Mouse (Mus musculus): ENCODE data around the gene Fam114a2. TPM values are rescaled to one million over a fixed set of nuclear protein-coding genes. Genes with fewer than 3 reads are reported as not detected.

The Fam114a2 gene
- polyA plus RNA-seq, 1 experiment from 2014 or later, result 88.9 TPM

GRCm38 (mm10) chr11:57516946-57517441 is 1.4 kb downstream of the Fam114a2 start:
- ATAC-seq (ENCODE audit: insufficient number of reproducible peaks, low FRiP score, low TSS enrichment, low read depth), result no peak
- Histone ChIP-seq H3K36me3 (peaks cover 29% of the 10 kb centered on the region), H3K4me1 (peaks cover 6% of the 10 kb centered on the region), H3K27me3 (no peaks in the 10 kb centered on the region), H3K9ac (no peak overlapping the region), H3K4me3 (no peak overlapping the region), H3K4me2 (no peak overlapping the region), H3K27ac (no peak overlapping the region), H3K9me3 (no peaks in the 10 kb centered on the region)
- WGBS, result 72% methylated on average over 5 of the region's 5 CpGs

- no peaks in the 10 kb centered on the region for H3K27me3 ChIP-seq
- H3K9ac ChIP-seq, result no peak overlapping the region
- peaks cover 6% of the 10 kb centered on the region for H3K4me1 ChIP-seq
- H3K4me2 ChIP-seq, result no peak overlapping the region
- H3K27ac ChIP-seq, result no peak overlapping the region
- 89% methylated on average over 5 of the region's 5 CpGs for WGBS
- peaks cover 38% of the 10 kb centered on the region for H3K36me3 ChIP-seq
- ATAC-seq (ENCODE audit: insufficient number of reproducible peaks, low FRiP score, low TSS enrichment, low read depth), result no peak
- H3K4me3 ChIP-seq, result no peak overlapping the region
- no peaks in the 10 kb centered on the region for H3K9me3 ChIP-seq
Observed at GRCm38 (mm10) chr11:57515218-57515617, 3.2 kb downstream of the Fam114a2 start.

- 48% methylated on average over 6 of the region's 6 CpGs for WGBS
- ATAC-seq (ENCODE audit: insufficient number of reproducible peaks, low FRiP score, low TSS enrichment, low read depth), result no peak
- Histone ChIP-seq H3K27ac (no peak overlapping the region), H3K9me3 (no peaks in the 10 kb centered on the region), H3K9ac (no peak overlapping the region), H3K4me2 (no peak overlapping the region), H3K4me1 (no peaks in the 10 kb centered on the region), H3K4me3 (no peak overlapping the region), H3K27me3 (no peaks in the 10 kb centered on the region), H3K36me3 (peaks cover 77% of the 10 kb centered on the region)
Observed at GRCm38 (mm10) chr11:57506899-57507298, 11.5 kb downstream of the Fam114a2 start.

- Histone ChIP-seq H3K36me3 (peaks cover 77% of the 10 kb centered on the region), H3K9ac (no peak overlapping the region), H3K9me3 (no peaks in the 10 kb centered on the region), H3K27ac (no peak overlapping the region), H3K4me3 (no peak overlapping the region), H3K4me1 (no peaks in the 10 kb centered on the region), H3K27me3 (no peaks in the 10 kb centered on the region), H3K4me2 (no peak overlapping the region)
- ATAC-seq (ENCODE audit: insufficient number of reproducible peaks, low FRiP score, low TSS enrichment, low read depth), result no peak
- WGBS, result 94% methylated on average over 5 of the region's 5 CpGs
Observed at GRCm38 (mm10) chr11:57503155-57503554, 15.3 kb downstream of the Fam114a2 start.

- Histone ChIP-seq H3K27ac (no peak overlapping the region), H3K27me3 (no peaks in the 10 kb centered on the region), H3K4me3 (no peak overlapping the region), H3K9me3 (no peaks in the 10 kb centered on the region), H3K36me3 (peaks cover 88% of the 10 kb centered on the region), H3K4me1 (no peaks in the 10 kb centered on the region), H3K9ac (no peak overlapping the region), H3K4me2 (no peak overlapping the region)
- WGBS, result 95% methylated on average over 5 of the region's 5 CpGs
- ATAC-seq (ENCODE audit: insufficient number of reproducible peaks, low FRiP score, low TSS enrichment, low read depth), result no peak
Observed at GRCm38 (mm10) chr11:57498215-57498614, 20.2 kb downstream of the Fam114a2 start.

- H3K9me3 ChIP-seq, result no peaks in the 10 kb centered on the region
- no peak overlapping the region for H3K27ac ChIP-seq
- no peak for ATAC-seq (ENCODE audit: insufficient number of reproducible peaks, low FRiP score, low TSS enrichment, low read depth)
- WGBS, result 78% methylated on average over 3 of the region's 3 CpGs
- H3K36me3 ChIP-seq, result peaks cover 88% of the 10 kb centered on the region
- H3K4me3 ChIP-seq, result no peak overlapping the region
- H3K27me3 ChIP-seq, result no peaks in the 10 kb centered on the region
- no peak overlapping the region for H3K9ac ChIP-seq
- H3K4me2 ChIP-seq, result no peak overlapping the region
- H3K4me1 ChIP-seq, result no peaks in the 10 kb centered on the region
Observed at GRCm38 (mm10) chr11:57497701-57498100, 20.7 kb downstream of the Fam114a2 start.

GRCm38 (mm10) chr11:57496462-57497039 is 21.9 kb downstream of the Fam114a2 start:
- H3K9me3 ChIP-seq, result no peaks in the 10 kb centered on the region
- H3K4me3 ChIP-seq, result no peak overlapping the region
- H3K36me3 ChIP-seq, result peaks cover 92% of the 10 kb centered on the region
- no peak overlapping the region for H3K9ac ChIP-seq
- no peaks in the 10 kb centered on the region for H3K27me3 ChIP-seq
- no peak for ATAC-seq (ENCODE audit: insufficient number of reproducible peaks, low FRiP score, low TSS enrichment, low read depth)
- WGBS, result 67% methylated on average over 3 of the region's 3 CpGs
- no peak overlapping the region for H3K27ac ChIP-seq
- H3K4me2 ChIP-seq, result no peak overlapping the region
- H3K4me1 ChIP-seq, result no peaks in the 10 kb centered on the region

GRCm38 (mm10) chr11:57488436-57488835 is 30.0 kb downstream of the Fam114a2 start:
- H3K9me3 ChIP-seq, result no peaks in the 10 kb centered on the region
- no peak overlapping the region for H3K9ac ChIP-seq
- H3K27ac ChIP-seq, result no peak overlapping the region
- 64% methylated on average over 5 of the region's 5 CpGs for WGBS
- H3K4me1 ChIP-seq, result no peaks in the 10 kb centered on the region
- no peak overlapping the region for H3K4me2 ChIP-seq
- peaks cover 79% of the 10 kb centered on the region for H3K36me3 ChIP-seq
- no peaks in the 10 kb centered on the region for H3K27me3 ChIP-seq
- no peak for ATAC-seq (ENCODE audit: insufficient number of reproducible peaks, low FRiP score, low TSS enrichment, low read depth)
- no peak overlapping the region for H3K4me3 ChIP-seq

- no peak for ATAC-seq (ENCODE audit: insufficient number of reproducible peaks, low FRiP score, low TSS enrichment, low read depth)
- WGBS, result 83% methylated on average over 5 of the region's 5 CpGs
- Histone ChIP-seq H3K4me2 (no peak overlapping the region), H3K9ac (no peak overlapping the region), H3K27me3 (no peaks in the 10 kb centered on the region), H3K36me3 (peaks cover 28% of the 10 kb centered on the region), H3K4me1 (no peaks in the 10 kb centered on the region), H3K4me3 (no peak overlapping the region), H3K27ac (no peak overlapping the region), H3K9me3 (no peaks in the 10 kb centered on the region)
Observed at GRCm38 (mm10) chr11:57478077-57478476, 40.3 kb downstream of the Fam114a2 start.

GRCm38 (mm10) chr11:57475119-57475518 is 43.3 kb downstream of the Fam114a2 start:
- H3K27ac ChIP-seq, result no peak overlapping the region
- no peak overlapping the region for H3K4me2 ChIP-seq
- 39% methylated on average over 6 of the region's 6 CpGs for WGBS
- no peak for ATAC-seq (ENCODE audit: insufficient number of reproducible peaks, low FRiP score, low TSS enrichment, low read depth)
- H3K4me3 ChIP-seq, result no peak overlapping the region
- peaks cover 7% of the 10 kb centered on the region for H3K36me3 ChIP-seq
- H3K4me1 ChIP-seq, result no peaks in the 10 kb centered on the region
- H3K9me3 ChIP-seq, result no peaks in the 10 kb centered on the region
- no peak overlapping the region for H3K9ac ChIP-seq
- H3K27me3 ChIP-seq, result no peaks in the 10 kb centered on the region

- 65% methylated on average over 6 of the region's 6 CpGs for WGBS
- no peaks in the 10 kb centered on the region for H3K27me3 ChIP-seq
- H3K4me1 ChIP-seq, result no peaks in the 10 kb centered on the region
- no peak overlapping the region for H3K4me3 ChIP-seq
- H3K36me3 ChIP-seq, result peaks cover 5% of the 10 kb centered on the region
- H3K4me2 ChIP-seq, result no peak overlapping the region
- H3K27ac ChIP-seq, result no peak overlapping the region
- no peak for ATAC-seq (ENCODE audit: insufficient number of reproducible peaks, low FRiP score, low TSS enrichment, low read depth)
- H3K9me3 ChIP-seq, result no peaks in the 10 kb centered on the region
- H3K9ac ChIP-seq, result no peak overlapping the region
Observed at GRCm38 (mm10) chr11:57474296-57474941, 44.0 kb downstream of the Fam114a2 start.

- no peaks in the 10 kb centered on the region for H3K4me1 ChIP-seq
- WGBS, result 83% methylated on average over 7 of the region's 7 CpGs
- no peak overlapping the region for H3K4me3 ChIP-seq
- no peaks in the 10 kb centered on the region for H3K36me3 ChIP-seq
- H3K27me3 ChIP-seq, result no peaks in the 10 kb centered on the region
- no peaks in the 10 kb centered on the region for H3K9me3 ChIP-seq
- no peak overlapping the region for H3K4me2 ChIP-seq
- no peak overlapping the region for H3K9ac ChIP-seq
- H3K27ac ChIP-seq, result no peak overlapping the region
- no peak for ATAC-seq (ENCODE audit: insufficient number of reproducible peaks, low FRiP score, low TSS enrichment, low read depth)
Observed at GRCm38 (mm10) chr11:57470979-57471378, 47.4 kb downstream of the Fam114a2 start.

All from limb, embryonic 15.5 days (tissue).